Comparison of ENCODE assay signal across 12 mouse cellular contexts in the genomic region with DNA sequence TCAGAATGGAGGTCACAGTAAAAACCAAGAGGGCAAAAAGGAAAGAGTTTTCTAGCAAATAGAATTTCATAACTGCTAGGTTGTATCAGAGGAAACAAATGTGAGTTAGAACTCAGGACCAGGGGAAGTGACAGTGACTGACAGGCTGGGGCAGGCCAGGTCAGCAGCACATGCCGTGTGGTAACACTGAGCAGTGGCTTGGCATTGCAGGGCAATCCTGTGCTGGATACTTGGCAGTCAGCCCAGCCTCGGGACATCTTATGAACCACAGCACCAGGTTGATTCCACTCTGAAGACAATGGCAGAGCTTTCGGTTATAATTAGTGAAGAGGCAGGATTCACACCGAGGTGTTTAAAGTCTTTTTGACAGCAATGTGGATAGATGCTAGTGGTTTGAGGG. TPM values are rescaled to one million over a fixed set of nuclear protein-coding genes. Genes with fewer than 3 reads are reported as not detected.
DNase-seq lines count a peak whose midpoint lies in the region; ATAC-seq and TF ChIP-seq lines count a peak whose summit lies in the region.
"Had no signal": no experiment of that assay in that cellular context is flagged by ENCODE, and none has a peak within 500 bp of the region (broad histone marks: within the 10 kb centered on the region; RNA-seq: fewer than 3 reads in every experiment).

No protein-coding gene starts in this region.

- H3K36me3 ChIP-seq in lung, embryonic 14.5 days (ENCODE audit: insufficient read depth): no peaks in the 10 kb centered on the region
- no peaks in the 10 kb centered on the region for H3K36me3 ChIP-seq in lung, postnatal 0 days (ENCODE audit: insufficient read depth, low read length)
- H3K36me3 ChIP-seq: liver, embryonic 13.5 days; neural tube, embryonic 12.5 days had no signal

- no peak overlapping the region for H3K27ac ChIP-seq in gastrocnemius, adult 2 months
- H3K27ac ChIP-seq in lung, embryonic 14.5 days (ENCODE audit: low read depth): no peak overlapping the region
- no peak overlapping the region for H3K27ac ChIP-seq in lung, postnatal 0 days (ENCODE audit: low read length)
- H3K27ac ChIP-seq: liver, embryonic 13.5 days; neural tube, embryonic 12.5 days had no signal

- DNase-seq in gastrocnemius, adult 2 months: peak; percentile 42
- no peak for DNase-seq in gastrocnemius, postnatal 10 days
- DNase-seq in lung, embryonic 14.5 days: peak; percentile 35
- no peak for DNase-seq in lung, postnatal 0 days (ENCODE audit: low spot score)
- DNase-seq in adrenal gland, postnatal 25 days: peak; percentile 38
- peak; percentile 60 for DNase-seq in heart, postnatal 4 days
- DNase-seq in gastrocnemius, postnatal 36 days: no peak
- no peak for DNase-seq in thymus, postnatal 0 days (ENCODE audit: low spot score)
- DNase-seq: layer of hippocampus, postnatal 36 days; liver, embryonic 13.5 days had no signal

- no peak overlapping the region for H3K4me2 ChIP-seq in lung, embryonic 14.5 days
- no peak overlapping the region for H3K4me2 ChIP-seq in lung, postnatal 0 days (replicated peaks; ENCODE audit: low read depth, low read length)
- H3K4me2 ChIP-seq: liver, embryonic 13.5 days; neural tube, embryonic 12.5 days had no signal

- no peak for ATAC-seq in lung, embryonic 14.5 days (ENCODE audit: insufficient read depth)
- no peak for ATAC-seq in lung, postnatal 0 days
- ATAC-seq: activated CD4-positive, CD25-positive, alpha-beta regulatory T cell, adult 4 months had no signal

- H3K4me3 ChIP-seq in gastrocnemius, adult 2 months: no peak overlapping the region
- H3K4me3 ChIP-seq in lung, embryonic 14.5 days (ENCODE audit: low read depth, low read length): no peak overlapping the region
- H3K4me3 ChIP-seq in lung, postnatal 0 days (ENCODE audit: low read depth, low read length): no peak overlapping the region
- H3K4me3 ChIP-seq: liver, embryonic 13.5 days; neural tube, embryonic 12.5 days had no signal

- no peaks in the 10 kb centered on the region for H3K4me1 ChIP-seq in lung, embryonic 14.5 days (ENCODE audit: insufficient read depth)
- H3K4me1 ChIP-seq in lung, postnatal 0 days (ENCODE audit: insufficient read depth, low read depth, low read length): no peaks in the 10 kb centered on the region
- H3K4me1 ChIP-seq: neural tube, embryonic 12.5 days had no signal

- TF ChIP-seq CTCF in gastrocnemius, adult 2 months (IDR thresholded peaks at IDR 0.05): no peak
- no peak for TF ChIP-seq CTCF in lung, embryonic 14.5 days (IDR thresholded peaks at IDR 0.05; ENCODE audit: low read depth)
- TF ChIP-seq CTCF in lung, postnatal 0 days (IDR thresholded peaks at IDR 0.05): no peak

- no peaks in the 10 kb centered on the region for H3K9me3 ChIP-seq in lung, embryonic 14.5 days (ENCODE audit: low read depth, low read length)
- H3K9me3 ChIP-seq in lung, postnatal 0 days (ENCODE audit: low read length): no peaks in the 10 kb centered on the region
- H3K9me3 ChIP-seq: liver, embryonic 13.5 days; neural tube, embryonic 12.5 days had no signal

- no peaks in the 10 kb centered on the region for H3K27me3 ChIP-seq in lung, embryonic 14.5 days (ENCODE audit: insufficient read depth, low read length)
- no peaks in the 10 kb centered on the region for H3K27me3 ChIP-seq in lung, postnatal 0 days (replicated peaks; ENCODE audit: insufficient read depth, low read length)
- H3K27me3 ChIP-seq: liver, embryonic 13.5 days; neural tube, embryonic 12.5 days had no signal

- TF ChIP-seq EP300 in lung, postnatal 0 days (IDR thresholded peaks at IDR 0.05): no peak

- 40% methylated on average over 4 of the region's 4 CpGs for WGBS in lung, embryonic 14.5 days
- 46% methylated on average over 4 of the region's 4 CpGs for WGBS in lung, postnatal 0 days

- no peak overlapping the region for H3K9ac ChIP-seq in lung, embryonic 14.5 days
- no peak overlapping the region for H3K9ac ChIP-seq in lung, postnatal 0 days (replicated peaks; ENCODE audit: low read depth)
- H3K9ac ChIP-seq: liver, embryonic 13.5 days; neural tube, embryonic 12.5 days had no signal

- intact Hi-C loops in gastrocnemius, adult 2 months (cut with DNase I): no loop called here
- intact Hi-C loops in gastrocnemius, postnatal 36 days (cut with DNase I): no loop called here

RNA-seq across cellular contexts. Expression of a gene that starts 11.7 kb away (rescaled TPM):
- total RNA-seq in gastrocnemius, adult 2 months (2021): 1 to 10 TPM; 4.5 to 8.8 TPM
- 1 to 10 TPM; 7.6 to 8.7 TPM for total RNA-seq in gastrocnemius, postnatal 10 days (2021)
- polyA plus RNA-seq in lung, embryonic 14.5 days (2014; fragmentation: Nextera tagmentation; extraction: Ambion mirVana): 13.7 and 15.5 TPM in 2 replicates
- 16.6 and 21.8 TPM in 2 replicates for polyA plus RNA-seq in lung, postnatal 0 days (2015; fragmentation: Nextera tagmentation; extraction: Ambion mirVana)
- 23.7 and 25.2 TPM in 2 replicates for total RNA-seq in adrenal gland, postnatal 25 days (2021)
- 10 to 100 TPM; 23.9 to 28.1 TPM for total RNA-seq in heart, postnatal 4 days (2021)
- 1 to 10 TPM; 4.3 to 5.0 TPM for total RNA-seq in gastrocnemius, postnatal 36 days (2021)
- 10.3 and 14.2 TPM in 2 replicates for polyA plus RNA-seq in thymus, postnatal 0 days (2015; fragmentation: Nextera tagmentation; extraction: Ambion mirVana)

Comparison
In these comparisons a context has a peak if more than half of its experiments do, and no peak if none do; other contexts are left out.
1. DNase-seq: peak in gastrocnemius, adult 2 months (single experiment), lung, embryonic 14.5 days (single experiment), adrenal gland, postnatal 25 days (single experiment) and heart, postnatal 4 days (single experiment); none in gastrocnemius, postnatal 10 days (single experiment), lung, postnatal 0 days (single experiment), gastrocnemius, postnatal 36 days (0 of 2) and thymus, postnatal 0 days (single experiment).